Mouse (Mus musculus) intestine, postnatal 0 days (tissue): Measurements from ENCODE around the gene Gm16253. TPM values are rescaled to one million over a fixed set of nuclear protein-coding genes. Genes with fewer than 3 reads are reported as not detected.
"Not testable (repeated sequence)": the region's sequence is repeated elsewhere in the genome, so short reads cannot be mapped to it uniquely, and the experiment has no call there.

Source experiments
- ATAC-seq: fragments of 200-750 bp; cut with Nextera tagmentation; 2 replicates; pipeline ENCODE4 v1.8.0; 2017; ENCODE audit warnings: mild to moderate bottlenecking, moderate TSS enrichment, moderate library complexity
- H3K27ac ChIP-seq: fragments of 300-500 bp; sonication (generic); 2 replicates; pipeline ENCODE4 v1.5.1; 2014; ENCODE audit warnings: mild to moderate bottlenecking, low read depth, low read length, moderate library complexity
- H3K27me3 ChIP-seq: fragments of 300-500 bp; sonication (generic); replicated peaks from 2 replicates; pipeline ENCODE4 v1.6.1; 2014; ENCODE audit warnings: low read length, mixed read lengths; ENCODE audit not compliant: control insufficient read depth, insufficient read depth
- H3K36me3 ChIP-seq: fragments of 300-500 bp; sonication (generic); 2 replicates; pipeline ENCODE4 v1.6.1; 2014; ENCODE audit warnings: mild to moderate bottlenecking, moderate library complexity; ENCODE audit not compliant: control insufficient read depth, insufficient read depth
- H3K4me1 ChIP-seq: fragments of 300-500 bp; sonication (generic); replicated peaks from 2 replicates; pipeline ENCODE4 v1.6.1; 2014; ENCODE audit warnings: antibody characterized with exemption, low read length, mixed read lengths; ENCODE audit not compliant: control insufficient read depth, insufficient read depth
- H3K4me2 ChIP-seq: fragments of 300-500 bp; sonication (generic); replicated peaks from 2 replicates; pipeline ENCODE4 v1.6.1; 2014; ENCODE audit warnings: low read depth, mild to moderate bottlenecking, moderate library complexity
- H3K4me3 ChIP-seq: fragments of 300-500 bp; sonication (generic); 2 replicates; pipeline ENCODE4 v1.5.1; 2014; ENCODE audit warnings: low read depth, low read length
- H3K9ac ChIP-seq: fragments of 300-500 bp; sonication (generic); 2 replicates; pipeline ENCODE4 v1.6.1; 2014; ENCODE audit warnings: mild to moderate bottlenecking, low read depth, low read length
- H3K9me3 ChIP-seq: fragments of 300-500 bp; sonication (generic); 2 replicates; pipeline ENCODE4 v1.6.1; 2016; ENCODE audit warnings: mixed run types; ENCODE audit not compliant: control insufficient read depth
- CTCF ChIP-seq: sonication (generic); IDR thresholded peaks from 2 replicates; pipeline ENCODE4 v1.5.1; 2016; ENCODE audit warnings: low read depth, mild to moderate bottlenecking, control low read depth, antibody characterized with exemption, moderate library complexity
- WGBS: fragments of 180-500 bp; shearing (Covaris S2); extraction: QIAGEN DNeasy Blood & Tissue Kit; methylation state at CpG from one replicate; pipeline ENCODE4 v1.1.7; 2014; 5-methylcytosine and 5-hydroxymethylcytosine counted together
- polyA plus RNA-seq: library from polyadenylated mRNA; unstranded; fragments of >200 nt; fragmentation: Nextera tagmentation; extraction: Ambion mirVana; gene quantifications from 2 replicates; pipeline ENCODE4 v1.2.1, GENCODE M21; 2015

Gene Gm16253
- polyA plus RNA-seq, 1 experiment from 2014 or later = 0.31 TPM

GRCm38 (mm10) chr3:96601941-96602703 is 25.3 kb downstream of the Gm16253 start:
- H3K4me2 ChIP-seq = peak overlapping the region; percentile 71
- H3K36me3 ChIP-seq = no peaks in the 10 kb centered on the region

GRCm38 (mm10) chr3:96602704-96603084 is 25.9 kb downstream of the Gm16253 start:
- peak overlapping the region; percentile 71 for H3K4me2 ChIP-seq
- H3K27ac ChIP-seq = 0 out of 2 replicates have a peak overlapping the region, but pooled peaks have one; percentile 0
- H3K4me1 ChIP-seq = no peaks in the 10 kb centered on the region
- 24% methylated on average over 5 of the region's 5 CpGs for WGBS
- H3K36me3 ChIP-seq = no peaks in the 10 kb centered on the region
- peaks cover 25% of the 10 kb centered on the region; the same call in 1 of the 2 replicates for H3K27me3 ChIP-seq
- TF ChIP-seq CTCF = no peak
- H3K9me3 ChIP-seq = no peaks in the 10 kb centered on the region
- peak overlapping the region; percentile 11 for H3K4me3 ChIP-seq
- no peak overlapping the region for H3K9ac ChIP-seq
- ATAC-seq = no peak

More at GRCm38 (mm10) chr3:96601941-96602703, 25.3 kb downstream of the Gm16253 start:
- H3K27me3 ChIP-seq = peaks cover 31% of the 10 kb centered on the region
- H3K9ac ChIP-seq = no peak overlapping the region
- ATAC-seq = no peak
- H3K4me3 ChIP-seq = peak overlapping the region; percentile 58
- H3K9me3 ChIP-seq = no peaks in the 10 kb centered on the region
- H3K4me1 ChIP-seq = no peaks in the 10 kb centered on the region
- 0 out of 2 replicates have a peak overlapping the region, but pooled peaks have one; percentile 36 for H3K27ac ChIP-seq
- 42% methylated on average over 10 of the region's 10 CpGs for WGBS
- TF ChIP-seq CTCF = no peak

- no peak for TF ChIP-seq CTCF
- Histone ChIP-seq H3K9ac (no peak overlapping the region), H3K27me3 (peaks cover 23% of the 10 kb centered on the region; the same call in 1 of the 2 replicates), H3K9me3 (no peaks in the 10 kb centered on the region), H3K4me2 (peak overlapping the region; percentile 71), H3K27ac (no peak overlapping the region), H3K4me1 (no peaks in the 10 kb centered on the region), H3K36me3 (no peaks in the 10 kb centered on the region), H3K4me3 (no peak overlapping the region)
- 57% methylated on average over 5 of the region's 5 CpGs for WGBS
- no peak for ATAC-seq
Measured at GRCm38 (mm10) chr3:96603311-96603710, 26.5 kb downstream of the Gm16253 start.

GRCm38 (mm10) chr3:96606007-96606406 is 29.2 kb downstream of the Gm16253 start:
- H3K4me1 ChIP-seq, H3K36me3 ChIP-seq, H3K27ac ChIP-seq, H3K4me2 ChIP-seq, ATAC-seq, H3K27me3 ChIP-seq, H3K4me3 ChIP-seq, H3K9ac ChIP-seq, H3K9me3 ChIP-seq: not testable (repeated sequence)
- 88% methylated on average over 3 of the region's 4 CpGs for WGBS

GRCm38 (mm10) chr3:96606618-96607017 is 29.8 kb downstream of the Gm16253 start:
- no peak overlapping the region for H3K4me2 ChIP-seq
- no peaks in the 10 kb centered on the region; the same call in 1 of the 2 replicates for H3K27me3 ChIP-seq
- no peaks in the 10 kb centered on the region for H3K9me3 ChIP-seq
- TF ChIP-seq CTCF = no peak
- WGBS = 91% methylated on average over 4 of the region's 4 CpGs
- no peak overlapping the region for H3K9ac ChIP-seq
- no peak for ATAC-seq
- no peaks in the 10 kb centered on the region for H3K36me3 ChIP-seq
- H3K27ac ChIP-seq = no peak overlapping the region
- H3K4me1 ChIP-seq = no peaks in the 10 kb centered on the region
- H3K4me3 ChIP-seq = no peak overlapping the region

- H3K27me3 ChIP-seq = no peaks in the 10 kb centered on the region
- no peak overlapping the region for H3K4me3 ChIP-seq
- no peak for TF ChIP-seq CTCF
- H3K36me3 ChIP-seq = peaks cover 25% of the 10 kb centered on the region
- H3K27ac ChIP-seq = no peak overlapping the region
- H3K4me2 ChIP-seq = no peak overlapping the region
- ATAC-seq = no peak
- H3K9me3 ChIP-seq = no peaks in the 10 kb centered on the region
- H3K9ac ChIP-seq = no peak overlapping the region
- 93% methylated on average over 3 of the region's 3 CpGs for WGBS
- H3K4me1 ChIP-seq = no peaks in the 10 kb centered on the region
Measured at GRCm38 (mm10) chr3:96617941-96618340, 41.2 kb downstream of the Gm16253 start.
